Mouse (Mus musculus) megakaryocyte, embryonic 14.5 days (primary cell): ENCODE data around the gene Hes3. TPM values are rescaled to one million over a fixed set of nuclear protein-coding genes. Genes with fewer than 3 reads are reported as not detected.

Experiments
- H3K27me3 ChIP-seq: replicated peaks from 2 replicates; pipeline ENCODE3; 2012; ENCODE audit warnings: inconsistent platforms
- H3K36me3 ChIP-seq: replicated peaks from 2 replicates; pipeline ENCODE3; 2012; ENCODE audit warnings: low read length, inconsistent platforms, mixed read lengths
- H3K4me1 ChIP-seq: 2 replicates; pipeline ENCODE4 v1.6.1; 2012; ENCODE audit warnings: inconsistent platforms
- H3K4me3 ChIP-seq: replicated peaks from 2 replicates; pipeline ENCODE3; 2012; ENCODE audit warnings: moderate library complexity, mild to moderate bottlenecking, inconsistent platforms
- H3K9me3 ChIP-seq: 2 replicates; pipeline ENCODE4 v1.6.1; 2012; ENCODE audit warnings: inconsistent platforms
- FLI1 ChIP-seq: IDR thresholded peaks from 2 replicates; pipeline ENCODE4 v1.6.1; 2012; ENCODE audit warnings: low read length, inconsistent platforms, mixed read lengths
- GATA1 ChIP-seq: IDR thresholded peaks from 3 replicates; pipeline ENCODE4 v1.6.1; 2012; ENCODE audit warnings: mixed read lengths, low read length, inconsistent platforms, borderline replicate concordance
- polyA plus RNA-seq: library from polyadenylated mRNA; stranded (reverse); fragments of >175 nt; gene quantifications from 2 replicates; pipeline ENCODE4 v1.2.3, GENCODE M21; 2012; ENCODE audit warnings: low replicate concordance; ENCODE audit not compliant: insufficient read depth

The Hes3 gene
- polyA plus RNA-seq, 1 experiment = not detected

- H3K4me3 ChIP-seq = peak overlapping the region; percentile 72
These were observed 46.6 kb downstream of the Hes3 start for GRCm38 (mm10) chr4:152244545-152245522.

GRCm38 (mm10) chr4:152243969-152244368 lies 47.5 kb downstream of the Hes3 start:
- Histone ChIP-seq H3K36me3 (peaks cover 88% of the 10 kb centered on the region), H3K9me3 (no peaks in the 10 kb centered on the region), H3K4me1 (peaks cover 91% of the 10 kb centered on the region), H3K4me3 (peak overlapping the region; percentile 26), H3K27me3 (no peaks in the 10 kb centered on the region)
- TF ChIP-seq GATA1 (no peak), FLI1 (no peak)

More at GRCm38 (mm10) chr4:152244545-152245522, 46.6 kb downstream of the Hes3 start:
- H3K27me3 ChIP-seq = no peaks in the 10 kb centered on the region
- no peaks in the 10 kb centered on the region for H3K9me3 ChIP-seq
- peaks cover 89% of the 10 kb centered on the region for H3K4me1 ChIP-seq
- H3K36me3 ChIP-seq = peaks cover 88% of the 10 kb centered on the region
- TF ChIP-seq GATA1 (no peak), FLI1 (no peak)

GRCm38 (mm10) chr4:152243241-152243891 lies 48.1 kb downstream of the Hes3 start:
- no peaks in the 10 kb centered on the region for H3K9me3 ChIP-seq
- H3K4me3 ChIP-seq = no peak overlapping the region
- H3K27me3 ChIP-seq = no peaks in the 10 kb centered on the region
- H3K36me3 ChIP-seq = peaks cover 88% of the 10 kb centered on the region
- peaks cover 89% of the 10 kb centered on the region for H3K4me1 ChIP-seq
- TF ChIP-seq FLI1 (no peak), GATA1 (no peak)

DNA sequence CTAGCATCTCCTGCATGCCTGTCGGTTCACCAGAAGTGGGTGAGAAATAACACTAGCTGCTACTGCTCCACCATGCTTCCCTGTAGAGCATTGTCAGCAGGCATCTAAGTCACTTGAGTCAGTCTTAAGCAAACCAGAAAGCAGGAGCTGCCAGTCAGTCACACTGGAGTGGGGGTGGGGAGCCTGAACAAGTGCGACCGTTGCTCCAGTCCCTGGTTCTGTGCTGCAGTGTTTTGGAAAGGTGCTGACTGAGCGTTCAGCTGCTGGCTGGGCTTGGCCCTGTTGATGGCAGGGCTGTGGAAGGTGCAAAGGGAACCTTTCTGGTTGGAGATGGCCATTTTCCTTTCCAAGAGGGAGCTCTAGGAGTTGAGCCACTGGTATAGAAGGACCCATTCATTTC lies 51.5 kb downstream of the Hes3 start:
- Histone ChIP-seq H3K4me3 (no peak overlapping the region), H3K36me3 (peaks cover 99% of the 10 kb centered on the region), H3K4me1 (peaks cover 56% of the 10 kb centered on the region), H3K9me3 (no peaks in the 10 kb centered on the region), H3K27me3 (no peaks in the 10 kb centered on the region)
- TF ChIP-seq GATA1 (no peak), FLI1 (no peak)

Other genes starting within 250 kb of the Hes3 start
- 3.6 and 5.5 TPM in 2 replicates for gene Plekhg5, start 219.2 kb downstream of the Hes3 start, polyA plus RNA-seq
- gene Tnfrsf25, start 175.7 kb downstream of the Hes3 start, polyA plus RNA-seq = 0.56 TPM in 1 of 2 replicates, not detected in the other
- gene Espn, start 139.3 kb downstream of the Hes3 start, polyA plus RNA-seq = 9.3 and 14.4 TPM in 2 replicates
- gene Hes2, start 132.8 kb downstream of the Hes3 start, polyA plus RNA-seq = not detected in 2 replicates
- 103 and 107 TPM in 2 replicates for gene Acot7, start 113.5 kb downstream of the Hes3 start, polyA plus RNA-seq
- gene Gpr153, start 17.4 kb downstream of the Hes3 start, polyA plus RNA-seq = 0.11 TPM in 1 of 2 replicates, not detected in the other
- 5.8 and 20.7 TPM in 2 replicates for gene Icmt, start 5.6 kb upstream of the Hes3 start, polyA plus RNA-seq
- 1.8 and 3.8 TPM in 2 replicates for gene Rnf207, start 27.3 kb upstream of the Hes3 start, polyA plus RNA-seq
- 2.6 and 82.5 TPM in 2 replicates for gene Rpl22, start 34.1 kb upstream of the Hes3 start, polyA plus RNA-seq
- 1.7 and 4.2 TPM in 2 replicates for gene Chd5, start 47.0 kb upstream of the Hes3 start, polyA plus RNA-seq
- 0.64 and 1.3 TPM in 2 replicates for gene Nphp4, start 185.0 kb upstream of the Hes3 start, polyA plus RNA-seq
- 25.7 and 37.9 TPM in 2 replicates for gene Kcnab2, start 186.2 kb upstream of the Hes3 start, polyA plus RNA-seq